Mouse (Mus musculus): ENCODE measurements around the gene Cenpo. TPM values are rescaled to one million over a fixed set of nuclear protein-coding genes. Genes with fewer than 3 reads are reported as not detected.

The Cenpo gene
- total and polyA plus RNA-seq, 3 experiments, result 29.2 to 35.5 TPM; not detected in 1

- TF ChIP-seq HCFC1 (IDR thresholded peaks at IDR 0.05; ENCODE audit: low read depth, low read length) (peak; percentile 96), ZMIZ1 (IDR thresholded peaks at IDR 0.05; ENCODE audit: low read depth, low read length) (peak; percentile 67; the same call in 1 of the 2 replicates)
These were observed at the start of gene Cenpo, which contains the start of gene Ptrhd1 (continued) for GRCm38 (mm10) chr12:4233572-4234508.

DNA sequence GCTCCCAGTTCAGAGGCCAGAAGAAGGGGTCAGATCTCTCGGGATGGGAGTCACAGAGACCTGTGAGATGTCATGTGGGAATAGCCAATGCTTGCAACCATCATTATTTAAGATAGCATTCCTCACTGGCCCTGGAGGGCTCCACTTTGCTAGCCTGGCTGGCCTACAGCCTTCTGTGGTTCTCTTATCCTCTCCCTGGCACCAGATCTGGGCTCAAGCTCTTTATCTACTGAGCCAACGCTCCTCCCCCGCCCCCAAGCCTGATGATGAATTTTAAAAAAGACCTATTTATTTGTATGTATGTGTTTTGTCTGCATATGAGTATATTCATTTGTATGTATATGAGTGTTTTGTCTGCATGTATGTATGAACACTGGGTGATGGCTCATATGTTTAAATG lies 45.8 kb upstream of the Cenpo start:
- TF ChIP-seq GATA1 (IDR thresholded peaks at IDR 0.05; ENCODE audit: low read depth, low read length) (peak; percentile 57; the same call in 1 of the 2 replicates), MAX (IDR thresholded peaks at IDR 0.05; ENCODE audit: low read length) (0 out of 2 replicates have a peak, but pooled peaks have one; percentile 0), BHLHE40 (IDR thresholded peaks at IDR 0.05; ENCODE audit: borderline replicate concordance, low read depth, low read length) (no peak), POLR2A (IDR thresholded peaks at IDR 0.05; ENCODE audit: control insufficient read depth in 1 of 2, insufficient read depth in 1 of 2, low read depth in 1 of 2, low read length in 2 of 2, poor library complexity in 1 of 2) (no peak), TCF12 (IDR thresholded peaks at IDR 0.05; ENCODE audit: low read depth, low read length) (peak; percentile 67), TBP (IDR thresholded peaks at IDR 0.05; ENCODE audit: low read depth, low read length) (no peak), HCFC1 (IDR thresholded peaks at IDR 0.05; ENCODE audit: low read depth, low read length) (no peak), GABPA (IDR thresholded peaks at IDR 0.05; ENCODE audit: low read depth, low read length) (no peak), ELF1 (IDR thresholded peaks at IDR 0.05; ENCODE audit: low read depth, low read length) (0 out of 2 replicates have a peak, but pooled peaks have one; percentile 1), EP300 (IDR thresholded peaks at IDR 0.05; ENCODE audit: low read depth in 1 of 2, low read length in 2 of 2) (peak; percentile 49 to 72; a peak in 3 of 4 replicates), RCOR1 (IDR thresholded peaks at IDR 0.05; ENCODE audit: low read depth, low read length) (0 out of 2 replicates have a peak, but pooled peaks have one; percentile 21), ETS1 (IDR thresholded peaks at IDR 0.05; ENCODE audit: low read depth, low read length) (peak; percentile 56; the same call in 1 of the 2 replicates), MAFK (IDR thresholded peaks at IDR 0.05; ENCODE audit: borderline replicate concordance, low read depth, low read length) (no peak), CTCF (IDR thresholded peaks at IDR 0.05 in 2 of 3, conservative IDR thresholded peaks at IDR 0.05 in 1 of 3; ENCODE audit: control insufficient read depth in 1 of 3, insufficient read depth in 1 of 3, low read depth in 2 of 3, low read length in 3 of 3, poor library complexity in 1 of 3, severe bottlenecking in 1 of 3) (no peak)
- DNase-seq (ENCODE audit: low read depth, low spot score), result peak; percentile 60
- peak overlapping the region; percentile 41; the same call in 1 of the 2 replicates for H3K27ac ChIP-seq (ENCODE audit: control insufficient read depth, low read depth, low read length)
- no peak overlapping the region for H3K9ac ChIP-seq (ENCODE audit: control insufficient read depth, low read depth, low read length, poor library complexity, severe bottlenecking)
- H3K4me1 ChIP-seq (ENCODE audit: control insufficient read depth in 1 of 2, insufficient read depth in 2 of 2, low read length in 2 of 2), result peaks cover 3 to 9% of the 10 kb centered on the region in 2 experiments; a peak in 2 of 4 replicates
- no peaks in the 10 kb centered on the region for H3K9me3 ChIP-seq (replicated peaks; ENCODE audit: insufficient read depth, low read length)
- no peaks in the 10 kb centered on the region for H3K79me2 ChIP-seq (ENCODE audit: control insufficient read depth, insufficient read depth, low read length, poor library complexity)
- H3K36me3 ChIP-seq (ENCODE audit: control insufficient read depth in 1 of 2, insufficient read depth in 2 of 2, low read length in 2 of 2), result peaks cover 25 to 26% of the 10 kb centered on the region in 2 experiments
- no peak overlapping the region for H3K4me3 ChIP-seq (ENCODE audit: control insufficient read depth in 1 of 2, insufficient read depth in 1 of 2, low read depth in 2 of 2, low read length in 2 of 2)
- H3K27me3 ChIP-seq (ENCODE audit: control insufficient read depth in 1 of 2, insufficient read depth in 2 of 2, low read length in 2 of 2), result no peaks in the 10 kb centered on the region

All from MEL (cell line).